Mouse (Mus musculus) lung, embryonic 14.5 days (tissue): Measurements from ENCODE around the gene Erbb3. TPM values are rescaled to one million over a fixed set of nuclear protein-coding genes. Genes with fewer than 3 reads are reported as not detected.
"Not testable (repeated sequence)": the region's sequence is repeated elsewhere in the genome, so short reads cannot be mapped to it uniquely, and the experiment has no call there.

Experiments
- ATAC-seq: fragments of 200-750 bp; cut with Nextera tagmentation; 2 replicates; pipeline ENCODE4 v1.8.0; 2017; ENCODE audit warnings: mild to moderate bottlenecking, moderate TSS enrichment, moderate library complexity; ENCODE audit not compliant: insufficient read depth
- DNase-seq: peaks from one replicate; pipeline ENCODE4 v3.0.0-alpha.2; 2015
- H3K27ac ChIP-seq: fragments of 300-500 bp; sonication (generic); 2 replicates; pipeline ENCODE4 v1.5.1; 2014; ENCODE audit warnings: low read depth, mild to moderate bottlenecking, moderate library complexity
- H3K27me3 ChIP-seq: fragments of 300-500 bp; sonication (generic); 2 replicates; pipeline ENCODE4 v1.6.1; 2014; ENCODE audit warnings: low read length, control low read depth; ENCODE audit not compliant: insufficient read depth
- H3K36me3 ChIP-seq: fragments of 300-500 bp; sonication (generic); 2 replicates; pipeline ENCODE4 v1.6.1; 2014; ENCODE audit warnings: control low read depth; ENCODE audit not compliant: insufficient read depth
- H3K4me1 ChIP-seq: fragments of 300-500 bp; sonication (generic); 2 replicates; pipeline ENCODE4 v1.6.1; 2014; ENCODE audit warnings: antibody characterized with exemption, control low read depth; ENCODE audit not compliant: insufficient read depth
- H3K4me2 ChIP-seq: fragments of 300-500 bp; sonication (generic); 2 replicates; pipeline ENCODE4 v1.6.1; 2014; ENCODE audit warnings: mild to moderate bottlenecking
- H3K4me3 ChIP-seq: fragments of 300-500 bp; sonication (generic); 2 replicates; pipeline ENCODE4 v1.5.1; 2014; ENCODE audit warnings: low read depth, low read length
- H3K9ac ChIP-seq: fragments of 300-500 bp; sonication (generic); 2 replicates; pipeline ENCODE4 v1.6.1; 2014
- H3K9me3 ChIP-seq: fragments of 300-500 bp; sonication (generic); 2 replicates; pipeline ENCODE4 v1.6.1; 2016; ENCODE audit warnings: low read depth, low read length, control low read depth
- CTCF ChIP-seq: IDR thresholded peaks from 2 replicates; pipeline ENCODE4 v1.5.1; 2016; ENCODE audit warnings: antibody characterized with exemption, low read depth
- WGBS: fragments of 180-500 bp; shearing (Covaris S2); extraction: QIAGEN DNeasy Blood & Tissue Kit; methylation state at CpG from one replicate; pipeline ENCODE4 v1.1.7; 2014; 5-methylcytosine and 5-hydroxymethylcytosine counted together
- polyA plus RNA-seq: library from polyadenylated mRNA; unstranded; fragments of >200 nt; fragmentation: Nextera tagmentation; extraction: Ambion mirVana; gene quantifications from 2 replicates; pipeline ENCODE4 v1.2.1, GENCODE M21; 2014

Erbb3 gene
- polyA plus RNA-seq, 1 experiment from 2014 or later = 22.9 TPM

DNA sequence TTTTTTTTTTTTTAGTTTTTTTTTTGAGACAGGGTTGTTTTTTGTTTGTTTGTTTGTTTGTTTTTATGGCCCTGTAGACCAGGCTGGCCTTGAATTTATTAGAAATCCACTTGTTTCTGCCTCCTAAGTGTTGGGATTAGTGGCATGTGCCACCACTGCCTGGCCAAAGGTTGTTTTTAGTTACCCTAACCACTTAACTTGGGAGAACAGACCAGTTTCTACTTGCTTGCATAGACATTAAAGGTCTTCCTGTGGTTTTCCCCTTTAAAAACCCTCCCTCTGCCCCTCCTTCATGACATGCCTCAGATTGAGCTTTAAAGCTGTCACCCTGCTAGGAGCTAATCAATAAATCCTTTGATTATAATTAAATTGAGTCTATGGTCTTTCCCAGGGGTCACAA, 30.8 kb upstream of the Erbb3 start:
- no peak for TF ChIP-seq CTCF
- Histone ChIP-seq H3K4me1 (no peaks in the 10 kb centered on the region), H3K9ac (no peak overlapping the region), H3K9me3 (no peaks in the 10 kb centered on the region), H3K4me3 (no peak overlapping the region), H3K27ac (no peak overlapping the region), H3K4me2 (no peak overlapping the region), H3K27me3 (no peaks in the 10 kb centered on the region), H3K36me3 (peaks cover 25% of the 10 kb centered on the region)
- no peak for ATAC-seq
- DNase-seq = no peak

DNA sequence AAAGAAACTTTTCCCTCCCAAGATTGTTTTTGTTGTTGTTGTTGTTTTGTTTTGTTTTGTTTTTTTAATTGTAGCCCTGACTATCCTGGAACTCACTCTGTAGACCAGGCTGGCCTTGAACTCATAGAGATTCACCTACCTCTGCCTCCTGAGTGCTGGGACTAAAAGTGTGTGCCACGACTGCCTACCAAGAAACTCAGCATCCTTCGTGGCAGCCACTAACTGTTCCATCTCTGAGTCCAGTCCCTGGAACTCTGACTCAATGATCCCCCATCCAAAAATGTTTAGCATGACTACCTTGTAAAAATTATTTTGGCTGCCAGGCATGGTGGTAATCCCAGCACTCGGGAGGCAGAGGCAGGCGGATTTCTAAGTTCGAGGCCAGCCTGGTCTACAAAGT, 29.7 kb upstream of the Erbb3 start:
- H3K27me3 ChIP-seq = not testable (repeated sequence)
- WGBS = 84% methylated on average over 5 of the region's 5 CpGs

DNA sequence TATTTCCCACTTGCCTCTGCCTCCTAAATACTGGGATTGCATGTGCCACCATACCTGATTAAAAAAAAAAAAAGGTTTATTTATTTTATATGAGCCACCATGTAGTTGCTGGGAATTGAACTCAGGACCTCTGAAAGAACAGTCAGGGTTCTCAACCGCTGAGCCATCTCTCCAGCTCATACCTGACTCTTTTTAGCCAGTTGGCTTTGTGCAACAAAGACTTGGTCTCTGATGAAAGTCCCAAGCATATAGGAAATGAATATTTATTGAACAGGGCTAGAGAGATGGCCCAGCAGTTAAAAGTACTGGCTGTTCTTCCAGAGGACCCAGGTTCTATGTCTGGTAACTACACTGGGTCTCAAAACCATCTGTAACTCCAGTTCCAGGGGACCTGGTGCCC, 29.1 kb upstream of the Erbb3 start:
- Histone ChIP-seq H3K9me3 (no peaks in the 10 kb centered on the region), H3K4me2 (no peak overlapping the region), H3K9ac (no peak overlapping the region), H3K4me1 (no peaks in the 10 kb centered on the region), H3K27me3 (no peaks in the 10 kb centered on the region), H3K4me3 (no peak overlapping the region), H3K27ac (no peak overlapping the region), H3K36me3 (peaks cover 9% of the 10 kb centered on the region)
- WGBS = 77% methylated on average over 1 of the region's 1 CpGs
- DNase-seq (no peak), ATAC-seq (no peak)
- no peak for TF ChIP-seq CTCF

More for the DNA sequence above, 29.7 kb upstream of the Erbb3 start:
- H3K27ac ChIP-seq, ATAC-seq, H3K4me1 ChIP-seq, H3K9ac ChIP-seq, H3K4me2 ChIP-seq, DNase-seq, H3K9me3 ChIP-seq, H3K4me3 ChIP-seq: not testable (repeated sequence)
- peaks cover 14% of the 10 kb centered on the region for H3K36me3 ChIP-seq

DNA sequence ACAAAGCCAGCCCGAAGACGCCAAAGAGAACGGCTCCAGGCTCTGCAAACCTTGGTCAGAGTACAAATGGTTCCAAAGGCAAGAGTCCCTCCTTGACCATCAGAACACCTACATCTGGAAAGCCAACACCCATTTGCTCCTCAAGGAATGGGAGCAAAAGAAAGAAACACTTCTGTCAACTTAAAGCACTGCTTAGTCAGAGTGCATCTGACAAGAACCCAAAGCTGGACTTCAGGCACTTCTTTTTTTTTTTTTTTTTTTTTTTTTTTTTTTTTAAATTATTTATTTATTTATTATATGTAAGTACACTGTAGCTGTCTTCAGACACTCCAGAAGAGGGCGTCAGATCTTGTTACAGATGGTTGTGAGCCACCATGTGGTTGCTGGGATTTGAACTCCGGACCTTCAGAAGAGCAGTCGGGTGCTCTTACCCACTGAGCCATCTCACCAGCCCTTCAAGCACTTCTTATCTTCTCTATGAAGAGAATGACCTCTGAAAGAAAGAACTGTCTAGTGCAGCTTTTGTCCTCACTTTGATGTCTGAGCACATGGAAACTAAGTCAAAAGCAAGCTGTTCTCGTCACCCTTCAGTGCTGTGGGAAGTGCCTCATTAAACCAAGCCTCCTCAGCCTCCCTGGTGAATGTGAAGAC, 26.5 kb upstream of the Erbb3 start:
- not testable (repeated sequence) for H3K9ac ChIP-seq, ATAC-seq, H3K4me1 ChIP-seq, DNase-seq, H3K36me3 ChIP-seq, H3K4me3 ChIP-seq, H3K9me3 ChIP-seq, H3K4me2 ChIP-seq, H3K27ac ChIP-seq, H3K27me3 ChIP-seq
- WGBS = 82% methylated on average over 6 of the region's 7 CpGs

DNA sequence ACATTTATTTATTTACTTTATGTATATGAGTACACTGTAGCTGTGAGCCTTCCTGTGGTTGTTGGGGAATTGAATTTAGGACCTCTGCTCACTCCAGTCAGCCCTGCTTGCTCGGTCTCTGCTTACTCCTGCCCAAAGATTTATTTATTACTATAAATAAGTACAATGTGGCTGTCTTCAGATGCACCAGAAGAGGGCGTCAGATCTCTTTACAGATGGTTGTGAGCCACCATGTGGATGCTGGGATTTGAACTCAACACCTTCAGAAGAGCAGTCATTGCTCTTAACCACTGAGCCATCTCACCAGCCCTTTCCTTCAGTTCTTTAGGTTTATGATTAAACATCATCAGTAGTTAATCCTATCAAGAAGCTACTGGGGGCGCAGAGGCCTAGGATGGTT, 25.5 kb upstream of the Erbb3 start:
- Histone ChIP-seq H3K4me3 (no peak overlapping the region), H3K27me3 (no peaks in the 10 kb centered on the region), H3K4me1 (no peaks in the 10 kb centered on the region), H3K9me3 (no peaks in the 10 kb centered on the region), H3K9ac (no peak overlapping the region), H3K27ac (no peak overlapping the region), H3K4me2 (no peak overlapping the region), H3K36me3 (no peaks in the 10 kb centered on the region)
- no peak for DNase-seq
- ATAC-seq = no peak
- TF ChIP-seq CTCF = peak; percentile 26; the same call in 1 of the 2 replicates
- 53% methylated on average over 3 of the region's 3 CpGs for WGBS

DNA sequence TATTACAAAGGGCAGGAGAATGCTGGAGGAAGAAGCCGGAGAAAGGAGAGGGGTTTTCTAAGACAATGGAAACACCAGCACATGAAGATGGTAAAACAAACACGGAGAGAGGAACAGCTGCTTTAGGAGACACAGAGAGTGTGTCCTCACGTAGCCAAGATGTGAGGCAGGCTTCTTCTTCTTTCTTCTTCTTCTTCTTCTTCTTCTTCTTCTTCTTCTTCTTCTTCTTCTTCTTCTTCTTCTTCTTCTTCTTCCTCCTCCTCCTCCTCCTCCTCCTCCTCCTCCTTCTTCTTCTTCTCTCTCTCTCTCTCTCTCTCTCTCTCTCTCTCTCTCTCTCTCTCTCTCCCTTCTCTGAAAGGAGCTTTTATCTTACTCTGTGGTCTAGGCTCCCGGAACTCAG, 24.4 kb upstream of the Erbb3 start:
- not testable (repeated sequence) for DNase-seq

DNA sequence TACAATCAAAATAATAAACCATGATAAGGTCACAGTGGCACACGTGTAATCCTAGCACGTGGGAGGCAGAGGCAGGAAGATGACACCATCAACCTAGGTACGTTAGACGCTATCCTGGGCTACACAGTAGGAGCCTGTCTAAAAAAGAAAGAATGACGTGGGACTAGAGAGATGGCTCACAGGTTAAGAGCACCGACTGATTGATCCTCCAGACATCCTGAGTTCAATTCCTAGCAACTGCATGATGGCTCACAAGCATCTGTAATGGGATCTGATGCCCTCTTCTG, 23.6 kb upstream of the Erbb3 start:
- H3K27ac ChIP-seq = no peak overlapping the region
- ATAC-seq (0 out of 2 replicates have a peak, but pooled peaks have one; percentile 44), DNase-seq (no peak)
- no peak for TF ChIP-seq CTCF
- no peaks in the 10 kb centered on the region for H3K27me3 ChIP-seq
- H3K36me3 ChIP-seq = no peaks in the 10 kb centered on the region
- H3K4me2 ChIP-seq = no peak overlapping the region
- 40% methylated on average over 6 of the region's 6 CpGs for WGBS
- H3K4me3 ChIP-seq = no peak overlapping the region
- no peak overlapping the region for H3K9ac ChIP-seq
- H3K4me1 ChIP-seq = no peaks in the 10 kb centered on the region
- no peaks in the 10 kb centered on the region for H3K9me3 ChIP-seq

More for the DNA sequence above, 24.4 kb upstream of the Erbb3 start:
- WGBS = 55% methylated on average over 4 of the region's 4 CpGs
- H3K27ac ChIP-seq, H3K36me3 ChIP-seq, H3K9me3 ChIP-seq, H3K4me1 ChIP-seq, ATAC-seq, H3K9ac ChIP-seq, H3K4me3 ChIP-seq, H3K4me2 ChIP-seq, H3K27me3 ChIP-seq: not testable (repeated sequence)
